In the genomic region with DNA sequence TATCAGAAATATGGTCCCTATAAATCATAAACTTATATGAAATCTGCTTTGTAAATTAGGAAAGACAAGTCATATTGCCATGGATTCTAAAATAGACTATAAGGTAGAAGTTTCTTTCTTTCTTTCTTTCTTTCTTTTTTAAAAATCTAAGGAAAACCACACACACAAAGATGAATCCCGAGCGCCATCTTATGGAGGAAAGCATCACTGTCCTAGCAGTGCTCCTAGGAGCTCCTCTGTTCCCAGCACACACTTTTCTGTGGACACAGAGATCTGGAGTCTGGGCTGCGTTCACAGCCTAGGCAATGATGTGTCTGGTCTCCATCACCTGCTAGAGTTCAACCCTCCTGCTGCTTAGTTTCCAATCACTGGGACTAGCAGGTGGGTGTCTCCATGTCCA, we compare ENCODE assay signal across 9 mouse cellular contexts.
DNase-seq lines count a peak whose midpoint lies in the region; ATAC-seq and TF ChIP-seq lines count a peak whose summit lies in the region.
"Had no signal": no experiment of that assay in that cellular context is flagged by ENCODE, and none has a peak within 500 bp of the region (broad histone marks: within the 10 kb centered on the region; RNA-seq: fewer than 3 reads in every experiment).

No protein-coding gene starts in this region.

- TF ChIP-seq CTCF in kidney, postnatal 0 days (IDR thresholded peaks at IDR 0.05; ENCODE audit: low read depth): peak; percentile 59
- TF ChIP-seq CTCF in E14TG2a.4 (conservative IDR thresholded peaks at IDR 0.05; ENCODE audit: low read length): 0 out of 2 replicates have a peak, but pooled peaks have one; percentile 11

- WGBS in kidney, postnatal 0 days: 28% methylated on average over 3 of the region's 3 CpGs
- WGBS in kidney, embryonic 15.5 days: 26% methylated on average over 3 of the region's 3 CpGs
- 29% methylated on average over 3 of the region's 3 CpGs for WGBS in midbrain, embryonic 11.5 days

- no peak overlapping the region for H3K4me3 ChIP-seq in kidney, postnatal 0 days (replicated peaks; ENCODE audit: low read depth, low read length)
- H3K4me3 ChIP-seq in kidney, embryonic 15.5 days (replicated peaks): no peak overlapping the region
- no peak overlapping the region for H3K4me3 ChIP-seq in E14TG2a.4 (replicated peaks; ENCODE audit: low read length)
- H3K4me3 ChIP-seq in midbrain, embryonic 11.5 days (ENCODE audit: low read depth, low read length): no peak overlapping the region

- no peak for ATAC-seq in kidney, postnatal 0 days (replicated peaks; ENCODE audit: low FRiP score, low read depth)
- no peak for ATAC-seq in kidney, embryonic 15.5 days (replicated peaks; ENCODE audit: low FRiP score)
- ATAC-seq in granulocyte monocyte progenitor cell, adult 5-6 weeks (replicated peaks; ENCODE audit: poor library complexity, severe bottlenecking): no peak
- ATAC-seq in midbrain, embryonic 11.5 days (ENCODE audit: low FRiP score): no peak
- ATAC-seq: activated CD4-positive, CD25-positive, alpha-beta regulatory T cell, adult 4 months had no signal

- no peak overlapping the region for H3K4me2 ChIP-seq in kidney, postnatal 0 days (ENCODE audit: low read length)
- H3K4me2 ChIP-seq in kidney, embryonic 15.5 days: no peak overlapping the region
- H3K4me2 ChIP-seq in midbrain, embryonic 11.5 days: no peak overlapping the region

- no peaks in the 10 kb centered on the region for H3K27me3 ChIP-seq in kidney, postnatal 0 days (ENCODE audit: insufficient read depth, low read length)
- no peaks in the 10 kb centered on the region for H3K27me3 ChIP-seq in kidney, embryonic 15.5 days
- H3K27me3 ChIP-seq in E14TG2a.4 (ENCODE audit: insufficient read depth, low read length): no peaks in the 10 kb centered on the region
- no peaks in the 10 kb centered on the region for H3K27me3 ChIP-seq in midbrain, embryonic 11.5 days (ENCODE audit: control insufficient read depth, insufficient read depth, low read length)

- H3K9ac ChIP-seq in kidney, postnatal 0 days (ENCODE audit: low read depth, low read length): no peak overlapping the region
- no peak overlapping the region for H3K9ac ChIP-seq in kidney, embryonic 15.5 days
- H3K9ac ChIP-seq in midbrain, embryonic 11.5 days (ENCODE audit: low read length): no peak overlapping the region

- no peaks in the 10 kb centered on the region for H3K4me1 ChIP-seq in kidney, postnatal 0 days (replicated peaks; ENCODE audit: insufficient read depth, low read length)
- no peaks in the 10 kb centered on the region for H3K4me1 ChIP-seq in kidney, embryonic 15.5 days
- no peaks in the 10 kb centered on the region for H3K4me1 ChIP-seq in E14TG2a.4 (replicated peaks; ENCODE audit: low read depth, low read length)
- no peaks in the 10 kb centered on the region for H3K4me1 ChIP-seq in midbrain, embryonic 11.5 days (ENCODE audit: control insufficient read depth, insufficient read depth, low read length)

- H3K36me3 ChIP-seq in kidney, postnatal 0 days (ENCODE audit: insufficient read depth, low read length): no peaks in the 10 kb centered on the region
- no peaks in the 10 kb centered on the region for H3K36me3 ChIP-seq in kidney, embryonic 15.5 days
- no peaks in the 10 kb centered on the region for H3K36me3 ChIP-seq in E14TG2a.4 (ENCODE audit: insufficient read depth, low read length)
- H3K36me3 ChIP-seq in midbrain, embryonic 11.5 days (ENCODE audit: control insufficient read depth, insufficient read depth, low read length): no peaks in the 10 kb centered on the region

- H3K27ac ChIP-seq in kidney, postnatal 0 days: no peak overlapping the region
- no peak overlapping the region for H3K27ac ChIP-seq in kidney, embryonic 15.5 days
- H3K27ac ChIP-seq in midbrain, embryonic 11.5 days (ENCODE audit: low read depth, low read length): no peak overlapping the region

- no peaks in the 10 kb centered on the region for H3K9me3 ChIP-seq in kidney, postnatal 0 days (replicated peaks; ENCODE audit: low read length)
- H3K9me3 ChIP-seq in kidney, embryonic 15.5 days (replicated peaks): no peaks in the 10 kb centered on the region
- H3K9me3 ChIP-seq in E14TG2a.4 (ENCODE audit: low read length): no peaks in the 10 kb centered on the region
- H3K9me3 ChIP-seq in midbrain, embryonic 11.5 days (ENCODE audit: control insufficient read depth, low read length): no peaks in the 10 kb centered on the region

- peak; percentile 63 for DNase-seq in kidney, postnatal 0 days (ENCODE audit: low spot score)
- DNase-seq in MN1 (ENCODE audit: low spot score): peak; percentile 27
- peak; percentile 4 for DNase-seq in kidney, postnatal 14 days
- no peak for DNase-seq in midbrain, embryonic 11.5 days (ENCODE audit: low spot score, missing footprints)
- DNase-seq: cerebellum, adult 9-11 months had no signal
